Mouse (Mus musculus): Measurements from ENCODE around the gene Kcnip3. TPM values are rescaled to one million over a fixed set of nuclear protein-coding genes. Genes with fewer than 3 reads are reported as not detected.

The Kcnip3 gene
- polyA plus RNA-seq, 1 experiment = 0.28 TPM

GRCm38 (mm10) chr2:127472279-127472678 lies 49.6 kb downstream of the Kcnip3 start:
- no peaks in the 10 kb centered on the region for H3K36me3 ChIP-seq (ENCODE audit: control insufficient read depth, insufficient read depth)
- H3K27me3 ChIP-seq (ENCODE audit: control insufficient read depth, insufficient read depth, insufficient read length) = peaks cover 18% of the 10 kb centered on the region

GRCm38 (mm10) chr2:127471281-127471680 lies 50.6 kb downstream of the Kcnip3 start:
- no peaks in the 10 kb centered on the region for H3K36me3 ChIP-seq (ENCODE audit: control insufficient read depth, insufficient read depth)
- peaks cover 18% of the 10 kb centered on the region for H3K27me3 ChIP-seq (ENCODE audit: control insufficient read depth, insufficient read depth, insufficient read length)
- H3K4me3 ChIP-seq = no peak overlapping the region
- TF ChIP-seq MYOG (IDR thresholded peaks at IDR 0.05; ENCODE audit: control insufficient read depth in 1 of 3, insufficient read depth in 1 of 3, insufficient read length in 2 of 3, low read depth in 2 of 3) (no peak), TCF3 (IDR thresholded peaks at IDR 0.05; ENCODE audit: insufficient read length, low read depth) (no peak), E2F4 (IDR thresholded peaks at IDR 0.05; ENCODE audit: insufficient read depth) (no peak), MYOD1 (IDR thresholded peaks at IDR 0.05; ENCODE audit: control insufficient read depth in 1 of 3, insufficient read length in 2 of 3, low read depth in 2 of 3) (no peak), MAX (IDR thresholded peaks at IDR 0.05; ENCODE audit: low read depth) (no peak), USF1 (IDR thresholded peaks at IDR 0.05; ENCODE audit: low read depth) (no peak), REST (IDR thresholded peaks at IDR 0.05; ENCODE audit: insufficient read depth, insufficient read length) (no peak), TCF12 (IDR thresholded peaks at IDR 0.05; ENCODE audit: insufficient read depth, poor library complexity, severe bottlenecking) (no peak), POLR2AphosphoS2 (IDR thresholded peaks at IDR 0.05; ENCODE audit: insufficient read length, low read depth) (no peak), POLR2A (IDR thresholded peaks at IDR 0.05; ENCODE audit: insufficient read length, low read depth) (no peak), SRF (IDR thresholded peaks at IDR 0.05; ENCODE audit: control insufficient read depth, insufficient read length, low read depth) (no peak)
- no peak overlapping the region for H3K4me2 ChIP-seq (ENCODE audit: low read depth)
- no peaks in the 10 kb centered on the region for H3K79me2 ChIP-seq (ENCODE audit: control insufficient read depth, insufficient read depth)
- H3ac ChIP-seq (ENCODE audit: control insufficient read depth, insufficient read length) = no peak overlapping the region

More at GRCm38 (mm10) chr2:127472279-127472678, 49.6 kb downstream of the Kcnip3 start:
- Histone ChIP-seq H3K79me2 (ENCODE audit: control insufficient read depth, insufficient read depth) (no peaks in the 10 kb centered on the region), H3K4me2 (ENCODE audit: low read depth) (no peak overlapping the region), H3K4me3 (no peak overlapping the region), H3ac (ENCODE audit: control insufficient read depth, insufficient read length) (no peak overlapping the region)
- TF ChIP-seq SRF (IDR thresholded peaks at IDR 0.05; ENCODE audit: control insufficient read depth, insufficient read length, low read depth) (no peak), USF1 (IDR thresholded peaks at IDR 0.05; ENCODE audit: low read depth) (no peak), MYOD1 (IDR thresholded peaks at IDR 0.05; ENCODE audit: control insufficient read depth in 1 of 3, insufficient read length in 2 of 3, low read depth in 2 of 3) (no peak), E2F4 (IDR thresholded peaks at IDR 0.05; ENCODE audit: insufficient read depth) (no peak), POLR2AphosphoS2 (IDR thresholded peaks at IDR 0.05; ENCODE audit: insufficient read length, low read depth) (no peak), TCF3 (IDR thresholded peaks at IDR 0.05; ENCODE audit: insufficient read length, low read depth) (no peak), CEBPB (IDR thresholded peaks at IDR 0.05; ENCODE audit: insufficient read depth, poor library complexity, severe bottlenecking) (no peak)

GRCm38 (mm10) chr2:127470661-127471060 lies 51.2 kb downstream of the Kcnip3 start:
- no peaks in the 10 kb centered on the region for H3K79me2 ChIP-seq (ENCODE audit: control insufficient read depth, insufficient read depth)
- no peak for TF ChIP-seq TCF3 (IDR thresholded peaks at IDR 0.05; ENCODE audit: insufficient read length, low read depth)
- TF ChIP-seq USF1 (IDR thresholded peaks at IDR 0.05; ENCODE audit: low read depth) = no peak
- TF ChIP-seq TCF12 (IDR thresholded peaks at IDR 0.05; ENCODE audit: insufficient read depth, poor library complexity, severe bottlenecking) = no peak
- TF ChIP-seq E2F4 (IDR thresholded peaks at IDR 0.05; ENCODE audit: insufficient read depth) = no peak
- no peak for TF ChIP-seq MYOD1 (IDR thresholded peaks at IDR 0.05; ENCODE audit: control insufficient read depth in 1 of 3, insufficient read length in 2 of 3, low read depth in 2 of 3)
- no peaks in the 10 kb centered on the region for H3K36me3 ChIP-seq (ENCODE audit: control insufficient read depth, insufficient read depth)
- H3K4me2 ChIP-seq (ENCODE audit: low read depth) = no peak overlapping the region
- peaks cover 21% of the 10 kb centered on the region for H3K27me3 ChIP-seq (ENCODE audit: control insufficient read depth, insufficient read depth, insufficient read length)
- H3K4me3 ChIP-seq = no peak overlapping the region
- H3ac ChIP-seq (ENCODE audit: control insufficient read depth, insufficient read length) = no peak overlapping the region

GRCm38 (mm10) chr2:127470183-127470582 lies 51.7 kb downstream of the Kcnip3 start:
- peaks cover 26% of the 10 kb centered on the region for H3K27me3 ChIP-seq (ENCODE audit: control insufficient read depth, insufficient read depth, insufficient read length)
- TF ChIP-seq USF1 (IDR thresholded peaks at IDR 0.05; ENCODE audit: low read depth) (no peak), POLR2AphosphoS2 (IDR thresholded peaks at IDR 0.05; ENCODE audit: insufficient read length, low read depth) (no peak), MYOG (IDR thresholded peaks at IDR 0.05; ENCODE audit: control insufficient read depth in 1 of 3, insufficient read depth in 1 of 3, insufficient read length in 2 of 3, low read depth in 2 of 3) (no peak), CEBPB (IDR thresholded peaks at IDR 0.05; ENCODE audit: insufficient read depth, poor library complexity, severe bottlenecking) (no peak), POLR2A (IDR thresholded peaks at IDR 0.05; ENCODE audit: insufficient read length, low read depth) (no peak), SRF (IDR thresholded peaks at IDR 0.05; ENCODE audit: control insufficient read depth, insufficient read length, low read depth) (no peak), MYOD1 (IDR thresholded peaks at IDR 0.05; ENCODE audit: control insufficient read depth in 1 of 3, insufficient read length in 2 of 3, low read depth in 2 of 3) (no peak), E2F4 (IDR thresholded peaks at IDR 0.05; ENCODE audit: insufficient read depth) (no peak), TCF12 (IDR thresholded peaks at IDR 0.05; ENCODE audit: insufficient read depth, poor library complexity, severe bottlenecking) (no peak)
- no peaks in the 10 kb centered on the region for H3K79me2 ChIP-seq (ENCODE audit: control insufficient read depth, insufficient read depth)
- no peak overlapping the region for H3ac ChIP-seq (ENCODE audit: control insufficient read depth, insufficient read length)
- no peak overlapping the region for H3K4me3 ChIP-seq
- H3K4me2 ChIP-seq (ENCODE audit: low read depth) = no peak overlapping the region
- H3K36me3 ChIP-seq (ENCODE audit: control insufficient read depth, insufficient read depth) = no peaks in the 10 kb centered on the region

- TF ChIP-seq MYOD1 (IDR thresholded peaks at IDR 0.05; ENCODE audit: control insufficient read depth in 1 of 3, insufficient read length in 2 of 3, low read depth in 2 of 3) (no peak), POLR2A (IDR thresholded peaks at IDR 0.05; ENCODE audit: insufficient read length, low read depth) (no peak), POLR2AphosphoS2 (IDR thresholded peaks at IDR 0.05; ENCODE audit: insufficient read length, low read depth) (no peak), USF1 (IDR thresholded peaks at IDR 0.05; ENCODE audit: low read depth) (no peak), MYOG (IDR thresholded peaks at IDR 0.05; ENCODE audit: control insufficient read depth in 1 of 3, insufficient read depth in 1 of 3, insufficient read length in 2 of 3, low read depth in 2 of 3) (no peak), E2F4 (IDR thresholded peaks at IDR 0.05; ENCODE audit: insufficient read depth) (no peak), SRF (IDR thresholded peaks at IDR 0.05; ENCODE audit: control insufficient read depth, insufficient read length, low read depth) (no peak), TCF12 (IDR thresholded peaks at IDR 0.05; ENCODE audit: insufficient read depth, poor library complexity, severe bottlenecking) (no peak), REST (IDR thresholded peaks at IDR 0.05; ENCODE audit: insufficient read depth, insufficient read length) (no peak), MAX (IDR thresholded peaks at IDR 0.05; ENCODE audit: low read depth) (no peak), TCF3 (IDR thresholded peaks at IDR 0.05; ENCODE audit: insufficient read length, low read depth) (no peak), CEBPB (IDR thresholded peaks at IDR 0.05; ENCODE audit: insufficient read depth, poor library complexity, severe bottlenecking) (no peak)
- H3K36me3 ChIP-seq (ENCODE audit: control insufficient read depth, insufficient read depth) = no peaks in the 10 kb centered on the region
- H3K79me2 ChIP-seq (ENCODE audit: control insufficient read depth, insufficient read depth) = no peaks in the 10 kb centered on the region
- H3ac ChIP-seq (ENCODE audit: control insufficient read depth, insufficient read length) = no peak overlapping the region
- no peak overlapping the region for H3K4me2 ChIP-seq (ENCODE audit: low read depth)
- H3K4me3 ChIP-seq = no peak overlapping the region
- H3K27me3 ChIP-seq (ENCODE audit: control insufficient read depth, insufficient read depth, insufficient read length) = peaks cover 35% of the 10 kb centered on the region
Observed at GRCm38 (mm10) chr2:127462314-127462713, 59.6 kb downstream of the Kcnip3 start.
